In the genomic region with DNA sequence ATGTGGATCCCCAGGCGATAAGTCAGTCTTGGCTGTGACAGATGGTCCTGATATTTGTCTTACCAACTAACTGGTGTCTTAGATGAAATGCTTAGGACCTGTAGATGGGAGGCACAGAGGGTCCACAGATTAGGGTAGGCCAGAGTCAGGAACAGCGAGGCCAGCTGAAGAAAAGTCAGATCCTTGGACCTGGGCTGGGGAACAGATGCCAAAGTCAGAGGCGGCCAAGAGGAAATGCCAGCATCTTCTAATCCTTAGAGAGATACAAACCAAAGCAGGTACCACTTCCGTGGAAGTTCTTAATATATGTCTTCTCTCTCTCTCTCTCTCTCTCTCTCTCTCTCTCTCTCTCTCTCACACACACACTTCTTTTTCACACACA, we compare ENCODE assay signal across 13 mouse cellular contexts.
"Had no signal": no experiment of that assay in that cellular context is flagged by ENCODE, and none has a peak within 500 bp of the region (broad histone marks: within the 10 kb centered on the region; RNA-seq: fewer than 3 reads in every experiment).

No protein-coding gene starts in this region.

- H3K27ac ChIP-seq: limb, embryonic 12.5 days; limb, embryonic 15.5 days; liver, embryonic 14.5 days; macrophage; midbrain, embryonic 13.5 days had no signal

- DNase-seq: kidney, postnatal 14 days; kidney, postnatal 4 days; liver, postnatal 0 days; lung, embryonic 14.5 days; thymus, adult 18-20 months; thymus, postnatal 36 days had no signal

- H3K27me3 ChIP-seq: limb, embryonic 12.5 days; limb, embryonic 15.5 days; midbrain, embryonic 13.5 days had no signal

- H3K9me3 ChIP-seq: limb, embryonic 15.5 days had no signal

- H3K4me1 ChIP-seq: limb, embryonic 12.5 days; limb, embryonic 15.5 days had no signal

- H3K4me3 ChIP-seq: limb, embryonic 12.5 days; limb, embryonic 15.5 days; midbrain, embryonic 13.5 days had no signal

- ATAC-seq: liver, postnatal 0 days; lung, postnatal 0 days; midbrain, embryonic 13.5 days had no signal

- H3K4me2 ChIP-seq: limb, embryonic 12.5 days; limb, embryonic 15.5 days; liver, embryonic 11.5 days; lung, embryonic 14.5 days; midbrain, embryonic 13.5 days had no signal

- H3K36me3 ChIP-seq: limb, embryonic 12.5 days; limb, embryonic 15.5 days; midbrain, embryonic 13.5 days had no signal

- H3K9ac ChIP-seq: limb, embryonic 12.5 days; limb, embryonic 15.5 days; liver, embryonic 14.5 days; liver, postnatal 0 days; lung, embryonic 14.5 days; midbrain, embryonic 13.5 days had no signal
